Mouse (Mus musculus) naive thymus-derived CD4-positive, alpha-beta T cell, adult 2 months (primary cell): ENCODE measurements at regions not wholly inside any gene's neighbourhood (a gene's known extent, or its start where the extent isn't known, plus 50 kb on each side); places are given as distances from the start of the nearest gene placed in this dataset.

Source experiments
- DNase-seq: peaks from one replicate; pipeline ENCODE4 v3.0.0-alpha.2; 2011; ENCODE audit warnings: low read depth

DNA sequence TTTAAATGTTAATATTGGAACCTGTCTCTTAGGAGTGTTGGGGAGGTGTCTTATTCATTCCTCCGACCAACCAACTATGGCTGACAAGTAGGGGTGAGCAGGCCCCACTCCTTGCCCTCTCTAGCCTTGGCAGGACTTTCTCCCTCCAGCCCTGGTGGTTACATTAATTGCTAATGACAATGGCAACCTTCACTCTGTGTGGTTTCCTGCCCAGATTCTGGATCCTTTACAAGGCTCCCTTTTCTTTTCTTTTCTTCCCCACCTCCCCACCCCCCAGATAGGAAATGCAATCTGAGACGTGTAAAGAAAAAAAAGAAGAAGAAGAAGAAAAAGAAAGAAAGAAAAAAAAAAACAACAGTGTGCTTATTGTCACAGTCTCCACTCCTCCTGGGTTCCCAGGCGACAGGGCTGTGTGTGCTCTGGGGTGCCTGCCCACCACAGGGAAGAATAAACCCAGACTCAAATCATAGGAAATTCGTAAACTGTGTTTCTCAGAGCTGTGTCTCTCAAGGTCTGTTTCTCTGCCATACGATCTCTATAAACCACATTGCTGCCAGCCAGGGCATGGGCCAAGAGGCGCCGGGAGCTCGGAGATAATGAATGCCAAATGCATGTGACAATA is 637.6 kb downstream of the Insc start:
- no peak for DNase-seq

DNA sequence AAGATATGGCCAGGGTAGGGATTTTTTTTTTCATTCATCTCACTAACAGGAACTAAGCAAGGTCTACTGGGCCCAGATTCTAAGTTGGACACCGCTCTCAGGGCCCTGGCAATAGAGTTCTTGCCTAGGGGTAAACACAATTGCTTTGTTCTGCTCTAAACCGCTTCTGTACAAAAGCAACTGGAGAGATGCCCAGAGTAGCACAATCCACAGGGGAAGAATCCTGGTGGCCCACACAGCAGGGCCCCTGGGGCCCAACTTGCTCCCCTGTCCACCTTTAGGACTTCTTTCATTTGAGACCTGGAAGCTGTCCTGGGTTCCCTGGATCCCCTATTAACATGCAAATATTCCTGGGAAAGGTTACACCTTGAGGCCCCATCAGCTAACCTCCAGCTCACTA is 639.4 kb downstream of the Insc start:
- DNase-seq, result no peak

GRCm38 (mm10) chr7:115388874-115389273 is 645.4 kb downstream of the Insc start:
- DNase-seq, result no peak

- DNase-seq, result no peak
These were observed 646.1 kb downstream of the Sox6 start for GRCm38 (mm10) chr7:115392520-115392919.

DNA sequence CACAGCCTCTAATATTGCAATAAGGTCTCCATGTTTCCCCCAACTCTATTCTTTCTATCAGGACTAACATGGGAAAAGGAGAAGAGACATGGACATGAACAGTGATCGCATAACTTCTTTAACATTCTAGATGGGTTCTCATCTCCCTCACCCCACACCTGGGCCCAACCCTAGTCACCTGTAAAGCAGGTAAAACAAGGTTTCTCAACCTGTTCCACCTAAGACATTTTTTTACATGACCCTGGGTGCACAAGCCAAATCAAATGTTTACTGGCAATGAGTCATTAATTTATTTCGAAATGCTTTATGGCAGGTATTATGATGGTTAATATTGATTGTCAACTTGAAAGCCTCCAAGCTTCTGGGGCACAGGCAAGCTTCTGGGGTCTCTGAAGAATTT is 640.4 kb downstream of the Sox6 start:
- DNase-seq, result no peak

- no peak for DNase-seq
These were observed 639.1 kb downstream of the Sox6 start for GRCm38 (mm10) chr7:115399461-115399860.

GRCm38 (mm10) chr7:115407889-115408288 is 630.7 kb downstream of the Sox6 start:
- no peak for DNase-seq

GRCm38 (mm10) chr7:115408915-115409314 is 629.7 kb downstream of the Sox6 start:
- no peak for DNase-seq

DNA sequence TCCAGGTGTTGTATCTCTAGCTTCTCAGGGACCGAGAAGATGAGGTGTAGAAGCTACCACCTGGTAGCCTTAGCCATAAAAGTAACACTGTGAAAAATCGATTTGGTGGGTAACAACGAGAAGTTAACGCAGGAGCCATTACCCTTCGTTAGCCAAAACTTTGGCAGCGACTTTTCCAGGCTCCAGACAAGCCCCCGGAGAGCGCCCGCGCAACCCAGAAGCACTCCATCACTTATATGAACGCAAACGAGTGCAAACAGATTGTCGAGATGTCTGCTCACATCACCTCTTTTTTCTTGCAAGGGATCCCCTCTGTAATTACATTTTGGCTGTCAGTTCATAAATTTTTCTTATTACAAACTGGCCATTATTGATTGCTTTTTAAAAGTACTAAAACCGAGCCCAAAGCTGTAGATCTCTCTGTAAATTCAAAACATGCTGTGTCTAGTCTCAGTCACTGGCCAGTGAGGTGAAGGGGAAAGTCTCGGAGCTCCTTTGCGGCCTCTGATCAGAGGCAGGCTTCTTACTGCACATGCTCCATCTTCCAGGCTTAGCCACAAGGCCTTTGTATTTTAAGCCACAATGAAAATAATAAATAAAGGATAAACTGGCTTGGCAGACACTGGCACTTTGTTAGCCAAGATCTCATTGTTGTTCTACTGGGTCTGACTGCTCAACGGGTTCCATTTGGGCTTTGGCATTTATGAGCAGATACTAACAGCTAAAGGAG is 627.9 kb downstream of the Sox6 start:
- no peak for DNase-seq

GRCm38 (mm10) chr7:115411456-115411855 is 627.1 kb downstream of the Sox6 start:
- DNase-seq, result no peak

DNA sequence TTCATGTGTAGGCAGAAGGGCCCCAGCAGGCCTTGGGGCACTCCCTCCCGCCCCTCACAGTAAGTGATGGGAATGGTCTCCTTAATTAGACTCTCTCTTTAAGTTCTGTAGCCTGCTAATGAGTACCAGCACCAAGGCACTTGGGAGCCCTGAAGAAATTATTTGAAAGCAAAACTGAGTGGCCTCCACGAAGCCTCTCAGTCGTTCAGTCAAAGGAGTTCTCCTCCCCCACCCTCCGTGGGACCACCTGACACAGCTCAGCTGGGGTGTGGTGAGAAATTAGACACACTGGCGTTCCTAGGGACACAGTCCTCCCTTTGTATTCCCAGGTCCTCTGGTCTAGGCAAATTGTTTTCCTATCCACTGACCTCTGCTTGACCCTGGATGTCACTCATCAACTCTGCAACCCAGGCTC is 623.4 kb downstream of the Sox6 start:
- DNase-seq, result no peak
